Mouse (Mus musculus) MEL (cell line): ENCODE results near the gene Rubcn. TPM values are rescaled to one million over a fixed set of nuclear protein-coding genes. Genes with fewer than 3 reads are reported as not detected.

Experiments used
- DNase-seq: peaks from one replicate; pipeline ENCODE4 v3.0.0; 2011; ENCODE audit warnings: low read depth, low spot score
- H3K27ac ChIP-seq: 2 replicates; pipeline ENCODE4 v1.5.1; 2012; ENCODE audit warnings: low read depth, mild to moderate bottlenecking, control low read depth, low read length, moderate library complexity; ENCODE audit not compliant: control insufficient read depth
- H3K27me3 ChIP-seq, 2 experiments: fragments of 150-350 bp in 1 of 2; sonication (generic) in 1 of 2; 2 replicates each; pipeline ENCODE4 v1.6.1; 2012; ENCODE audit warnings: low read length in 2 of 2, mild to moderate bottlenecking in 2 of 2, improper control_type of control experiment in 1 of 2, moderate library complexity in 1 of 2; ENCODE audit not compliant: insufficient read depth in 2 of 2, control insufficient read depth in 1 of 2
- H3K36me3 ChIP-seq, 2 experiments: 2 replicates each; pipeline ENCODE4 v1.6.1; 2012 to 2014; ENCODE audit warnings: low read length in 2 of 2, improper control_type of control experiment in 1 of 2, inconsistent platforms in 1 of 2, mild to moderate bottlenecking in 1 of 2; ENCODE audit not compliant: insufficient read depth in 2 of 2, control insufficient read depth in 1 of 2
- H3K4me1 ChIP-seq, 2 experiments: fragments of 150-350 bp in 1 of 2; sonication (generic) in 1 of 2; 2 replicates each; pipeline ENCODE4 v1.6.1; 2012; ENCODE audit warnings: low read length in 2 of 2, improper control_type of control experiment in 1 of 2, mild to moderate bottlenecking in 1 of 2; ENCODE audit not compliant: insufficient read depth in 2 of 2, control insufficient read depth in 1 of 2
- H3K4me3 ChIP-seq, 2 experiments: fragments of 150-350 bp in 1 of 2; sonication (generic) in 1 of 2; 2 replicates each; pipeline ENCODE4 v1.5.1; 2012; ENCODE audit warnings: low read depth in 2 of 2, low read length in 2 of 2, mild to moderate bottlenecking in 2 of 2, moderate library complexity in 2 of 2, control low read depth in 1 of 2, improper control_type of control experiment in 1 of 2; ENCODE audit not compliant: control insufficient read depth in 1 of 2, insufficient read depth in 1 of 2
- H3K79me2 ChIP-seq: 2 replicates; pipeline ENCODE4 v1.6.1; 2012; ENCODE audit warnings: mild to moderate bottlenecking, low read length, moderate library complexity; ENCODE audit not compliant: control insufficient read depth, poor library complexity, insufficient read depth
- H3K9ac ChIP-seq: 2 replicates; pipeline ENCODE4 v1.6.1; 2012; ENCODE audit warnings: low read depth, mild to moderate bottlenecking, control low read depth, low read length, moderate library complexity; ENCODE audit not compliant: control insufficient read depth, poor library complexity, severe bottlenecking
- H3K9me3 ChIP-seq: fragments of 150-350 bp; sonication (generic); replicated peaks from 2 replicates; pipeline ENCODE4 v1.6.1; 2012; ENCODE audit warnings: mild to moderate bottlenecking, low read length, improper control_type of control experiment, moderate library complexity; ENCODE audit not compliant: insufficient read depth
- BHLHE40 ChIP-seq: IDR thresholded peaks from 2 replicates; pipeline ENCODE4 v1.6.1; 2012; ENCODE audit warnings: low read depth, mild to moderate bottlenecking, inconsistent platforms, low read length, improper control_type of control experiment, borderline replicate concordance
- CHD2 ChIP-seq: IDR thresholded peaks from 2 replicates; pipeline ENCODE4 v1.6.1; 2011; ENCODE audit warnings: low read length, improper control_type of control experiment
- EP300 ChIP-seq, 2 experiments: IDR thresholded peaks; 2 replicates each; pipeline ENCODE4 v1.6.1; 2011; ENCODE audit warnings: improper control_type of control experiment in 2 of 2, low read length in 2 of 2, low read depth in 1 of 2, mild to moderate bottlenecking in 1 of 2
- ETS1 ChIP-seq: IDR thresholded peaks from 2 replicates; pipeline ENCODE4 v1.6.1; 2012; ENCODE audit warnings: low read depth, mild to moderate bottlenecking, inconsistent platforms, low read length, improper control_type of control experiment, moderate library complexity
- MAX ChIP-seq: IDR thresholded peaks from 2 replicates; pipeline ENCODE4 v1.6.1; 2011; ENCODE audit warnings: low read length, improper control_type of control experiment
- MEF2A ChIP-seq: IDR thresholded peaks from 2 replicates; pipeline ENCODE4 v1.6.1; 2014; ENCODE audit warnings: low read depth, mild to moderate bottlenecking, inconsistent platforms, low read length, improper control_type of control experiment; ENCODE audit not compliant: poor library complexity, insufficient replicate concordance, severe bottlenecking; ENCODE audit errors: extremely low read depth
- MYC ChIP-seq: IDR thresholded peaks from 2 replicates; pipeline ENCODE4 v1.6.1; 2011; ENCODE audit warnings: low read depth, mild to moderate bottlenecking, low read length, improper control_type of control experiment, moderate library complexity
- NRF1 ChIP-seq: IDR thresholded peaks from 2 replicates; pipeline ENCODE4 v1.6.1; 2014; ENCODE audit warnings: low read depth, mild to moderate bottlenecking, inconsistent platforms, low read length, improper control_type of control experiment, moderate library complexity; ENCODE audit not compliant: poor library complexity, insufficient read depth, severe bottlenecking
- RAD21 ChIP-seq: IDR thresholded peaks from 2 replicates; pipeline ENCODE4 v1.6.1; 2011; ENCODE audit warnings: mild to moderate bottlenecking, low read depth, low read length, improper control_type of control experiment
- SIN3A ChIP-seq: IDR thresholded peaks from 2 replicates; pipeline ENCODE4 v1.6.1; 2012; ENCODE audit warnings: low read length, improper control_type of control experiment, inconsistent platforms
- TAL1 ChIP-seq: IDR thresholded peaks from 2 replicates; pipeline ENCODE4 v1.6.1; 2012; ENCODE audit warnings: mild to moderate bottlenecking, inconsistent platforms, low read length, moderate library complexity, mixed read lengths
- TBP ChIP-seq: IDR thresholded peaks from 2 replicates; pipeline ENCODE4 v1.8.0; 2011; ENCODE audit warnings: low read depth, low read length, improper control_type of control experiment
- USF1 ChIP-seq: IDR thresholded peaks from 2 replicates; pipeline ENCODE4 v1.6.1; 2014; ENCODE audit warnings: low read depth, mild to moderate bottlenecking, inconsistent platforms, low read length, improper control_type of control experiment, moderate library complexity
- USF2 ChIP-seq, 2 experiments: IDR thresholded peaks; 2 replicates each; pipeline ENCODE4 v1.6.1; 2011 to 2012; ENCODE audit warnings: improper control_type of control experiment in 2 of 2, low read length in 2 of 2, borderline replicate concordance in 1 of 2, inconsistent platforms in 1 of 2, low read depth in 1 of 2, mild to moderate bottlenecking in 1 of 2; ENCODE audit not compliant: insufficient read depth in 1 of 2
- polyA plus RNA-seq, 2 experiments: library from polyadenylated mRNA; stranded (reverse) in 1 of 2; unstranded in 1 of 2; fragments of >175 nt in 1 of 2; fragments of >200 nt in 1 of 2; gene quantifications; 2 replicates each; pipeline versions ENCODE4 v1.2.1 to v1.2.4; 2012; ENCODE audit warnings: low replicate concordance in 2 of 2, low read depth in 1 of 2; ENCODE audit not compliant: insufficient read length in 2 of 2, insufficient read depth in 1 of 2, missing spikeins in 1 of 2
- total RNA-seq: library from RNA; depleted of rRNA; stranded (reverse); fragments of 300-350 nt; gene quantifications from 2 replicates; pipeline ENCODE4 v1.2.3, GENCODE M21; 2012

The Rubcn gene
- total and polyA plus RNA-seq, 3 experiments: 10.2 to 14.6 TPM; not detected in 1

GRCm38 (mm10) chr16:32858771-32859636 lies 18.6 kb downstream of the Rubcn start:
- Histone ChIP-seq H3K27me3 (no peaks in the 10 kb centered on the region), H3K9me3 (no peaks in the 10 kb centered on the region), H3K27ac (no peak overlapping the region), H3K36me3 (peaks cover 0 to 5% of the 10 kb centered on the region in 2 experiments; a peak in 3 of 4 replicates), H3K4me1 (peaks cover 0 to 3% of the 10 kb centered on the region in 2 experiments; a peak in 2 of 4 replicates), H3K79me2 (no peaks in the 10 kb centered on the region), H3K9ac (no peak overlapping the region), H3K4me3 (no peak overlapping the region)
- TF ChIP-seq MAX (no peak), NRF1 (no peak), RAD21 (no peak), EP300 (IDR thresholded peaks at IDR 0.05; ENCODE audit: low read depth in 1 of 2, low read length in 2 of 2) (no peak), TBP (no peak)
- DNase-seq: no peak

DNA sequence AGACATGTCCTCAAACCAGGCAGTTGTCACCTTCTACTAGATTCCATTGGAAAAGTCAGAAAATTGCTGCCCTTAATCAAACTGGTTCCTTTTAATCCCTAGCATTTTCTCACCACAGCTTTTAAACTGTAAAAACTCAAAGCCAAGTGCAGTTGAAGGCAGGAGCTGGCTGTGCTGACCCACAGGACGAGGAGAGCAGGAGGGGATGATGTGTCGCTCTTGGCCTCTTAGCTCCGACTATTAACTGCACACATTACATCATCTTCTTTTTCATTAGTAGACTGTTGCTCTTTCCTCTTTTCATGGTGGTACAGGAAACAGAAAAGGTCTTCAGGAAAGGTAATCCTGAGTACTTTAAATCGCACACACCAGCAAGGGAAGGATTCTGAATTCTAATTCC lies 19.2 kb downstream of the Rubcn start:
- Histone ChIP-seq H3K4me3 (no peak overlapping the region), H3K79me2 (no peaks in the 10 kb centered on the region), H3K9me3 (no peaks in the 10 kb centered on the region), H3K4me1 (peaks cover 0 to 3% of the 10 kb centered on the region in 2 experiments; a peak in 2 of 4 replicates), H3K27me3 (no peaks in the 10 kb centered on the region), H3K9ac (no peak overlapping the region), H3K36me3 (peaks cover 0 to 5% of the 10 kb centered on the region in 2 experiments; a peak in 3 of 4 replicates), H3K27ac (no peak overlapping the region)
- no peak for DNase-seq
- TF ChIP-seq CHD2 (no peak), SIN3A (no peak), BHLHE40 (no peak), USF1 (no peak), USF2 (IDR thresholded peaks at IDR 0.05; ENCODE audit: borderline replicate concordance in 1 of 2, insufficient read depth in 1 of 2, low read depth in 1 of 2, low read length in 2 of 2) (no peak), ETS1 (no peak), MEF2A (no peak), MYC (no peak), TAL1 (no peak)
